Mouse (Mus musculus) embryonic fibroblast, embryonic 13.5 days (primary cell): ENCODE results near the gene 1700037C18Rik. TPM values are rescaled to one million over a fixed set of nuclear protein-coding genes. Genes with fewer than 3 reads are reported as not detected.
"Not testable (repeated sequence)": the region's sequence is repeated elsewhere in the genome, so short reads cannot be mapped to it uniquely, and the experiment has no call there.

Experiments
- H3K27ac ChIP-seq: 2 replicates; pipeline ENCODE4 v1.5.1; 2012; ENCODE audit warnings: low read length, control low read depth, inconsistent platforms; ENCODE audit not compliant: insufficient read depth
- H3K4me1 ChIP-seq: 2 replicates; pipeline ENCODE4 v1.6.1; 2011; ENCODE audit warnings: low read length; ENCODE audit not compliant: control insufficient read depth, insufficient read depth
- H3K4me3 ChIP-seq: 2 replicates; pipeline ENCODE4 v1.5.1; 2011; ENCODE audit warnings: mild to moderate bottlenecking, control low read depth, low read length; ENCODE audit not compliant: insufficient read depth
- CTCF ChIP-seq: IDR thresholded peaks from 2 replicates; pipeline ENCODE4 v1.5.1; 2011; ENCODE audit warnings: mild to moderate bottlenecking, control low read depth, low read length, moderate library complexity, borderline replicate concordance; ENCODE audit not compliant: insufficient read depth
- POLR2A ChIP-seq: IDR thresholded peaks from 2 replicates; pipeline ENCODE4 v1.6.1; 2011; ENCODE audit warnings: low read depth, mild to moderate bottlenecking, control low read depth, low read length, moderate library complexity
- polyA plus RNA-seq: library from polyadenylated mRNA; stranded (reverse); fragments of >200 nt; gene quantifications from 2 replicates; pipeline ENCODE4 v1.2.4, GENCODE M21; 2011; ENCODE audit warnings: low read depth; ENCODE audit not compliant: missing spikeins, insufficient read length

The 1700037C18Rik gene
- polyA plus RNA-seq, 1 experiment, result 1.6 TPM

- Histone ChIP-seq H3K27ac (peak within 1 kb of the TSS; percentile 76), H3K4me3 (peak within 1 kb of the TSS; percentile 94), H3K4me1 (peaks cover 4% of the 10 kb centered on the region)
- TF ChIP-seq CTCF (no peak), POLR2A (peak; percentile 43; the same call in 1 of the 2 replicates)
Measured at GRCm38 (mm10) chr16:3884201-3885064, 24.1 kb downstream of the 1700037C18Rik start, which contains the start of the genes Zfp597 and Gm20695. Gene Zfp597 (minus strand): TSS chr16:3884561. Gene Gm20695 (plus strand): TSS chr16:3884648.

GRCm38 (mm10) chr16:3876346-3876745 is 32.1 kb downstream of the 1700037C18Rik start:
- Histone ChIP-seq H3K4me1 (no peaks in the 10 kb centered on the region), H3K27ac (no peak overlapping the region), H3K4me3 (no peak overlapping the region)
- no peak for TF ChIP-seq CTCF
- no peak for TF ChIP-seq POLR2A

DNA sequence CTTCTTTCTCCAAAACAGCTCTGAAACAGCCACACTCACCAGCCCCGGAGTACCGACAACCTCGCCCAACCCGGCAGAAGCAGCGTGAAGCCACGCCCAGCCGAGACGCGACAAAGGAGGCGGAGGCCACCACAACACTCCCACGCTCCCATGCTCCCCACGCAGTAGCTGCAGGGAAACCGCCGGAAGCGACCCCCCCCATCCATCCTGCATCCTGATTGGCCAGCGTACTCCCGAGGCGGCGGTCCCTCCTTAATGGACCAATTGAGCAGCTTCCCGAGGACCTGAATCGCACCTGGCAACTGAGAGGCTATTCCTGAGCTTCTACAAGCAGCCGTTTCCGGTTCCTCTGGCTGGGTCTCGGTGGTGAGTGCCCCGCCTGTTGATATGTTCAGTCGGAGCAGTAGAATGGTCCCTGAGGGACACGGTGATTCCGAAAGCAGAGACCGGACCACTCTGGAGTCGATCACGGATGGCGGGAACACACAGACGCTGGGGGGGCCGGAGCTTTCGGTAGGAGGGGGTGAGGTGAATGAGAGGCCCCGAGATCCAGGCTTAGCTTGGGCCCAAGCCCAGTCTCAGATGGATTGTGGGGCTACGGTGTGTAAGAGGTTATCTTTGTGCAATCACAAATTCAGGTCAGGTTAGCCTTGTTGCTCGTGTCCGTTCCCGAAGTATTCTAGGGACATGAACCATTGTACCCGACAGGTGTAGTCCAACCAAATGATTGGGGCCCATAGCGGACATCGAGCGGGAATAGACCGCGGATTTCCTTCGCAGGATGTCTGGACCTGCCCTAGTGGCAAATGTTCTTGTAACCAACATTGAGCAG is 36.1 kb downstream of the 1700037C18Rik start, which contains the start of gene Naa60:
Naa60 (plus strand) TSS at position 160 of the 832 bp plus-strand sequence.
- Histone ChIP-seq H3K4me3 (peak within 1 kb of the TSS; percentile 70), H3K27ac (no peak within 1 kb of the TSS), H3K4me1 (no peaks in the 10 kb centered on the region)
- peak; percentile 68 for TF ChIP-seq POLR2A
- no peak for TF ChIP-seq CTCF

- Histone ChIP-seq H3K27ac (no peak overlapping the region), H3K4me3 (peak overlapping the region; percentile 70), H3K4me1 (no peaks in the 10 kb centered on the region)
- TF ChIP-seq POLR2A (no peak), CTCF (no peak)
Measured at GRCm38 (mm10) chr16:3871815-3872214, 36.7 kb downstream of the 1700037C18Rik start.

GRCm38 (mm10) chr16:3859254-3859653 is 49.2 kb downstream of the 1700037C18Rik start:
- Histone ChIP-seq H3K4me3 (no peak overlapping the region), H3K4me1 (no peaks in the 10 kb centered on the region), H3K27ac (no peak overlapping the region)
- TF ChIP-seq POLR2A (no peak), CTCF (no peak)

- H3K4me1 ChIP-seq, result no peaks in the 10 kb centered on the region
- TF ChIP-seq POLR2A (no peak), CTCF (no peak)
- H3K27ac ChIP-seq, result no peak overlapping the region
- no peak overlapping the region for H3K4me3 ChIP-seq
Measured at GRCm38 (mm10) chr16:3855776-3856175, 52.7 kb downstream of the 1700037C18Rik start.

DNA sequence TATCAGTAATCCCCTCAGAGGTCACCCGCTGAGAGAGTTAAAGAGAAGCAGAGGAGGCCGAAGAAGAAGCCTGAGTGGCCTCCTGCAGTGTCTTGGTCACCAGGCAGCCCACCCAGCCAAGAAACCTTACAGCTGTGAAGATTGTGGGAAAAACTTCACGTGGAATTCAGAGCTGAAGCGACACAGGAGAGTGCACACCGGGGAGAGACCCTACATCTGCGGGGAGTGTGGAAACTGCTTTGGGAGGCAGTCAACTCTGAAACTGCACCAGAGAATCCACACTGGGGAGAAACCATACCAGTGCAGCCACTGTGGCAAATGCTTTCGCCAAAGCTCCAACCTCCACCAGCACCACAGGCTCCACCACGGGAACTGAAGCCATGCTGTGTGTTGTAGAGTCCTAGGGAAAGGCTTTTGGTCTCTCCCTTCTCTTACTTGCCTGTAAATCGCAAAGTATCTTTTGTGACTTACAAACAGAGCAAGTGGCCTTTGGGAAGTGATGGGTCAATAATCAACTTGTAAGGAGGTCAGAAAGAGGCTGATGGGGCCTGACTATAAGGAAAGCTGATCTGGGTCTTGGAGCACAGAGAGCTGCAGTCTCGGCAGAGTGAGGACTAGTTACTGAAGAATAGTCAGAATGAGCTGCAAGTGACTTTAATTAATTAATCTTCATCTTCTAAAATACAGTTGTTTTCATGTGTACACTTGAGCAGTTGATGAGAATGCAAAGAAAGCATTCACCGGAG is 53.9 kb downstream of the 1700037C18Rik start:
- TF ChIP-seq POLR2A (no peak), CTCF (no peak)

GRCm38 (mm10) chr16:3852586-3852985 is 55.9 kb downstream of the 1700037C18Rik start:
- no peaks in the 10 kb centered on the region for H3K4me1 ChIP-seq
- TF ChIP-seq CTCF, result no peak
- TF ChIP-seq POLR2A, result no peak
- H3K4me3 ChIP-seq, result no peak overlapping the region
- H3K27ac ChIP-seq, result no peak overlapping the region

More for the DNA sequence above, 53.9 kb downstream of the 1700037C18Rik start:
- H3K4me1 ChIP-seq, result no peaks in the 10 kb centered on the region
- H3K4me3 ChIP-seq, result no peak overlapping the region
- H3K27ac ChIP-seq, result no peak overlapping the region

DNA sequence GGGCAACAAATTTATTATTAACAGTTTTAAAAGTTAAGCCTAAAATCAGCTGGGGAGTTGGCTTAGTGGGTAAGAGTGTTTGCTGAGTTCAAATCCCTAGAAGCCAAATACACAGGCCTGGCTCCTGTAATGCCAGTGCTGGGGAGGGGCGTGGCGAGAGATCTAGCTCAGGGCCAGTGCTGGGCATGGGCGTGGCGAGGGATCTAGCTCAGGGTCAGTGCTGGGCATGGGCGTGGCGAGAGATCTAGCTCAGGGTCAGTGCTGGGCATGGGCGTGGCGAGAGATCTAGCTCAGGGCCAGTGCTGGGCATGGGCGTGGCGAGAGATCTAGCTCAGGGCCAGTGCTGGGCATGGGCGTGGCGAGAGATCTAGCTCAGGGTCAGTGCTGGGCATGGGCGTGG is 57.2 kb downstream of the 1700037C18Rik start:
- not testable (repeated sequence) for H3K4me3 ChIP-seq, H3K27ac ChIP-seq, H3K4me1 ChIP-seq
